Mouse (Mus musculus): Measurements from ENCODE around the gene Cdca7l.

DNA sequence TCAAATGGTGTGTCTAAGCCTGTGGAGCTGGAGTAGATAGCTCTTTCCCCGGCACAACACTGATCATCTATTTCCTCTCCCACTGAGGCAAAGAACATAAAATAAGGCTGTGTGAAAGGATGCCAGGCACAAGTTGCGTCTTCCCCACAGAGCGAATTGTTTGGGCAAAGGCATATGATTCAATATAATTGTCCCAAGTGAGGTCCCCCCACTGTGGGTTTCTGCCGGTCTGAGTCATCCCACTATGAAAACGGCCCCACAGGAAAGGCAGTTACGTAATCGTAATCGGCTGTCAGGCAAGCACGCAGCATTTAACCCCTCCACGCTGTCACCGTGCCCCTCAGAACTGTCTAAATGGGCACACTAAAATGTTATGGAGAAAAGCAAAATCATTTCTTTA, 6.0 kb downstream of the Cdca7l start:
- TF ChIP-seq CTCF (IDR thresholded peaks at IDR 0.05; ENCODE audit: borderline replicate concordance, insufficient read depth, low read length) (no peak), POLR2A (IDR thresholded peaks at IDR 0.05; ENCODE audit: low read depth, low read length) (no peak)
